Mouse (Mus musculus): ENCODE results near the gene Tmem107.

Gene Tmem107

DNA sequence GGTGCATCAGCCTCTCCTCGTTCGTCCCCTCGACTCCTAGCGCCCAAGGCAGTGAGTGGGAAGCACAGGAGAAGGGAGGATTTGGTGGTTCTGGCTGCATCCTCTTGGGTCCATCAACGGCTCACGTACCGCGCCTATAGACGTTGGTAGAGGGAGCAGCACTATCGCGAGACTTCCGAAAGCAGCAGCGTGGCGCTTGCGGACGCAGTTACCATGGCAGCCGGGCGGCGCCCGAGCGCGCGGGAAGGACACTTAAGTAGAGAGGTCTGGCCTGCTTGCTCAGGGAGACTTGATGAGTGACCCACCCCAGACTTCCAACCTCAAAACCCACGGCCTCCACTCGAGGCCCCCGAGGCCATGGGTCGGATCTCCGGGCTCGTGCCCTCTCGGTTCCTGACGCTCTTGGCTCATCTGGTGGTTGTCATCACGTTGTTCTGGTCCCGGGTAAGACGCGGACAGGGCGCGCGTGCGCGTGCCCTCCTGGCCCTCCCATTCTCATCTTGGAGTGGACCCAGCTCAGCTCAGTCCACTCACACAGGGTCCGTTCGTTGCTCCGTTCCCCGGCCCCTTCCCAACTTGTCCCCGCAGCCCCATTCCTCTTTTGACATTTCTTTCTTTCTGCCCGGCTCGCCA is at the start of gene Tmem107:
TSS of gene Tmem107 (plus strand) at position 217 of the 633 bp plus-strand sequence.
- DNase-seq (ENCODE audit: extremely low spot score, low read depth, low spot score), result no peak

DNA sequence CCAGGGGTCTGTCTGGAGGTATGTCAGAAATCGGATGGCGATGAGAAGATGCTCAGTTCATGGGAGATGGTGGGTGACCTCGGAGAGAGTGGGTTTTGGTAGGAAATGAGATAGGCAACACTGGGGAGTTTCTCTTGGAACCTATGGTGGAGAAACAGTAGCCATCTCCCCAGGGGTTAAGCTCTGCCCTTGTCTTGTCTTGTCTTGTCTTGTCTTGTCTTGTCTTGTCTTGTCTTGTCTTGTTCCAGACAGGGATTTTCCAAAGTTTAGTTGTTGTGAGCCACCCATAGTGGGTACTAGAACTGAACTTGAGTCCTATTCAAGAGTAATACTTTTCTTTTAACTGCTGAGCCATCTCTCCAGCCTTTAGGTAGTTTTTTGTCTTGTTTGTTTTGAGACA is 44.0 kb upstream of the Tmem107 start:
- no peak for DNase-seq (ENCODE audit: extremely low spot score, low read depth, low spot score)

- no peak for DNase-seq (ENCODE audit: extremely low spot score, low read depth, low spot score)
These were observed 41.8 kb upstream of the Tmem107 start for GRCm38 (mm10) chr11:69028805-69029204.

DNA sequence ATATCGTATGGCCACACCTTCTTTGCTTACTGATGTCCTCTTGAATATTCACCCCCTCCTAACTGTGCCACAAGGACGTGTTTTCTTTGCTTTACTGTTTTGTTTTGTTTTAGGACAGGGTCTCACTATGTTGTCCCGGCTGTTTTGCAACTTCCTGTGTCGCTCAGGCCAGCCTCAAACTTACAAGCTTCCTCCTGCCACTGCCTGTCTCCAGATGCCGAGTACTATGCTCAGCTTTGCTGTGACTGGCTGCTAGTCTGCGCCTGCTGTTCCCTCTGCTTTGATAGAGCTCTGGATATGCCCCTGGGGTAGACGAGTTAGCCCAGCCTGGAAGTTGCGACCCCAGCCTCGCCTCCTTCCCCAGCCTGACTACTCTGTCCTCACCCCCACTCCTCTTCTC is 37.1 kb upstream of the Tmem107 start:
- DNase-seq (ENCODE audit: extremely low spot score, low read depth, low spot score), result no peak

DNA sequence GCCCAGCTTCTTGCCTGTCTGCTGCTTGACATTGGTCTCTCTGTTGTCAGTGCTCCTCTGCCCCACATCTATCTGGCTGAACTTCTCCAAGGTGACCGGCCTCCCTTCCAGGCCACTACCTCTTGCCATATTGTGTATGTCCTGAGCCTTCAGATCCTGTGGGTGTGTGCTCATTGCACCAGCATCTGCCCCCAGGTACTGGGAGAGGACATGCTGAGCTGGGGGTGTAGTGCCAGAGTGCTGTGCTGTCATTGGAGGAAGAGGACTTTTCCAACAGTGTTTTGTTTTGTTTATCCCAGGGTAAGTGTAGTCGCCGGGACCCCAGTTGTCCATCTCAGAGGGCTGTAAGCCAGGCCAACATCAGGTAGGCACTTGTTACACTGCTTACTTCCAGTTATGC is 36.0 kb upstream of the Tmem107 start:
- no peak for DNase-seq (ENCODE audit: extremely low spot score, low read depth, low spot score)

GRCm38 (mm10) chr11:69035411-69035810 is 35.2 kb upstream of the Tmem107 start:
- DNase-seq (ENCODE audit: extremely low spot score, low read depth, low spot score), result no peak

- DNase-seq (ENCODE audit: extremely low spot score, low read depth, low spot score), result no peak
These were observed 34.8 kb upstream of the Tmem107 start for GRCm38 (mm10) chr11:69035849-69036248.

DNA sequence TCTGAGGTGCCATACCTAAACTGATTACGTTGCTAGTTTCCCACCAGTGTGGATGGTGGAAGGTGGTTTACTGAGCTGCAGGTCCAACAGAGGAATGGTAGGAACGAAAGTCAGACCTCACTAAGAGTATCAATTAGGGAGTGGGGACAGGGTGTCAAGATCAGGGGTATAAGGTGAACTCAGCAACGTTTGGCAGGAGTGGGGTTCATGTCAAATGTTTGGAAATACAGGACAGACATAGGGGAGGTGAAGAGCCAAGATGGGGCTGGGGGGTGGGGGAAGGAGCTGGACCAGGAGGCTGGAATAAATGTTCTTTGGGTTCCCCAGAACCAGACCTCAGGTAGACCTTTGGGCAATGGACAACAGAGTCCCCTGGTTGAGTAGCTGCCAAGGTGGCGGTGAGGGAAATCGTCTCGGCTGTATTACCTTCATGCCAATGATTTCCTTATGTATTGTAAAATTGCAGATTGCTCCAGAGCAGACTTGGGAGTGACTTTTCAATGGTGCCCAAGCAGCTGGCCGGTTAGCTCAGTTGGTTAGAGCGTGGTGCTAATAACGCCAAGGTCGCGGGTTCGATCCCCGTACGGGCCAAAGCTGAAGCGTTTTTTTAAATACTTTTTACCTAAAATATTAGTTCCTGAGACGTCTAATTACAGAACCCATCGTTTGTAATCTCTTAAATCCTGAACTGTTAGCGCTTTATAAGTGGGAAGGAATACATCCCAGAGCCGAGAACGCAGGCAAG is 33.9 kb upstream of the Tmem107 start:
- DNase-seq (ENCODE audit: extremely low spot score, low read depth, low spot score), result no peak

DNA sequence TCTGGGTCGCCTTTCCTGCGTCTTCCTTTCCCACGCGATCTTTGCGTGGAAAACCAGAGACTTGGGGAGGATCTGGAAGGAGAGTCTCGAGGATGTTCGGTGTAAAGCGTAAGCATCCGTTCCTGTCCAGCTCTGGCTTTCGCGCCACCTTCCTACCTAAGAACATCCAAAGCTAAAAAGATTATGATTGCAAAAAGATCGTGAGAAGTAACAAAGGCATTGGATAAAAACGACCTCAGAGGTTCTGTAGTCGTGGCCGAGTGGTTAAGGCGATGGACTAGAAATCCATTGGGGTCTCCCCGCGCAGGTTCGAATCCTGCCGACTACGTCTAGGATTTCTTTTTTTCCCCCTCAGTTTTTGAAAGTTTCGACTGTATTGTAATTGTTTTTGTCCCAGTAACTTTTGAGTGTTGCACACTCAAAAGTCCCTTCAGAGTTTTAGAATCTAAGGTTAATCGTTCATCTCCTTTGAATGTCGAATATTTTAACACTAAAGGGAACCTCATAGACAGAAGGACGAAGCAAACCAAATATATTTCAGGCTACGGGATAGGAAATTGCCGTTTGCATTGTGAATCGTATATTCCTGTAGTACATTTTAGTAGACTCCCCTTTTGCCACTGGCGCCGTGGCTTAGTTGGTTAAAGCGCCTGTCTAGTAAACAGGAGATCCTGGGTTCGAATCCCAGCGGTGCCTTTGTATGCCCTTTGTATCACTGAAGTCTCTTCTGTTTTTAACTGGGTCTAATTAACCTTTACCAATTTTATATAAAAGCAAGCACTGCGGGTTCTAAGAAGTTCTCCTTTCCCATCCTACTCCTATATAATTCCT is 33.2 kb upstream of the Tmem107 start:
- peak; percentile 98 for DNase-seq (ENCODE audit: extremely low spot score, low read depth, low spot score)

- DNase-seq (ENCODE audit: extremely low spot score, low read depth, low spot score), result no peak
These were observed 32.4 kb upstream of the Tmem107 start for GRCm38 (mm10) chr11:69038173-69038572.

DNA sequence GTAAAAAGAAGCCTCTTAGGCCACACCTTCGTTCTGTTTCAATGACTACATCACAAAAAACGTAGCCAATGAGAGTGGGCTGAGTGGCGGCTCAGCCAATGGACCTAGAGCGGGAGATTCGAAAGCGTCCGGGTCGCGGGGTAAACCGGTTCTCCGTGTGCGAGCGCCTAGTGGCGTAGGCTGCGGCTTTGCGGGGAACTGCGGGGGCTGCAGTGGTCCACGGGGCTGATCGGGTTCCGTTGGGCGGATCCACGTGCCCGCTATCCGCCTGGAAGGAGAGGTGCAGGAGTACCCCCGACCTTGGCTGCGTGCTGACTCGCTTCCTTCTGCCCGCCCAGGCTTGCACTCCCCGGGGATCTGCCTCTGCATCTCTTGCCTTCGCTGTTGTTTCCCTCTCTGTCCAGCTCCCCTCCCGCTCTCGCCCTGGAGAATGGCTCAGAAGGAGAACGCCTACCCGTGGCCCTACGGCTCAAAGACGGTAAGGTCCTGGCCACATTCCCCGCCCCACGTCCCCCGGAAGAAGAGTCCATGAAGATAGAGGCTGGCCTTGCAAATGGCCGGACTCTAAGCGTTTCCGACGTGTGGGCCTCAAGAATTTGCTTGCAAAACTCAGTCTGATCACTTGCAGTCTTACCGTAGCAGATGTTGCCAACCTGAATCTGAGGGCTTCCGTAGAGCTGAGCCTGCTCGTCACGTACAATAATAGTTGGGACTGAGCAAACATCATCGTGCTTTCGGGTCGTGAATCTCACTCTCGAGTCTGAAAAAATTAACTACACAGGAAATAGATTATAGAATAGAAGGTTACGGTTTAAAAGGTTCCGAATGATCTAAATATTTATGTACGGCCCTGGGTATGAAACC is 24.8 kb upstream of the Tmem107 start, which contains the start of gene Aurkb:
TSS of gene Aurkb (plus strand) at position 117 of the 864 bp plus-strand sequence.
- DNase-seq (ENCODE audit: extremely low spot score, low read depth, low spot score), result no peak

DNA sequence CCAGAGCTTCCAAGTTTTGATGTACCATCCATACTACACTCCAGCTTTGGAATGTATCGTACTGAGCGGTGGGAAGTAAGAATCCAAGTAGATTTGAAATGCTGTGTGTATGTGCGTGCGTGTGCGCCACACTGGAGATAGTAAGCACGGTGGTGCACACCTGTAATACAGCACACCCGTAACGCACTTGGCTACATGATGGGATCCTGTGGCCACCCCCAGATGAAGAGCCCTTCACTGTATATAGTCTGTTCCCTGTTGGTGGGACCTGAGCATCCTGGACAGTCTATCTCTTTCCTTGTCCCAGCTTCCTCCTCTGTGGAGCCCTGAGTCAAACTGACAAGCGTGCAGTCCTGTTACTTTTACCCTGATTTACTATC is 24.2 kb upstream of the Tmem107 start:
- no peak for DNase-seq (ENCODE audit: extremely low spot score, low read depth, low spot score)

GRCm38 (mm10) chr11:69047592-69047991 is 23.0 kb upstream of the Tmem107 start:
- no peak for DNase-seq (ENCODE audit: extremely low spot score, low read depth, low spot score)

GRCm38 (mm10) chr11:69048151-69048550 is 22.5 kb upstream of the Tmem107 start:
- no peak for DNase-seq (ENCODE audit: extremely low spot score, low read depth, low spot score)

GRCm38 (mm10) chr11:69050748-69051147 is 19.9 kb upstream of the Tmem107 start:
- no peak for DNase-seq (ENCODE audit: extremely low spot score, low read depth, low spot score)

DNA sequence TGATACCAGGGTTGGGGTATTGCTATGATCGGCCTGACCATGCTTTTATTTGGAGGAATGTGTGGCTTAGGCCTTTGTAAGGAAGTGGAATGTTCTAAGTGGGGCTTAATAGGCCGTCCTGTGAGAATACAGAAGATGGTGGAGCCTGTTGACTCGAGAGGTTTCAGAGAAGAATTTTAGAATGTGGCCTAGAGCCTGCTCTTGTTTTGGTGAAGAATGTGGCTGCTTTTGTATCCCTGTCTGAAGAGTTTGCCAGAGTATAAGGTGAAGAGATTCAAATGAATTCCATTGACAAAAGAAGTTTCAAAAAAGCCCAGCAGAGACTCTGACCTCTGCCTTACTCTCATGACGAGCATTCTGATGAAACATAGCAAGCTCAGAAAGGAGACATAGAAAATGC is 18.8 kb upstream of the Tmem107 start:
- DNase-seq (ENCODE audit: extremely low spot score, low read depth, low spot score), result no peak

DNA sequence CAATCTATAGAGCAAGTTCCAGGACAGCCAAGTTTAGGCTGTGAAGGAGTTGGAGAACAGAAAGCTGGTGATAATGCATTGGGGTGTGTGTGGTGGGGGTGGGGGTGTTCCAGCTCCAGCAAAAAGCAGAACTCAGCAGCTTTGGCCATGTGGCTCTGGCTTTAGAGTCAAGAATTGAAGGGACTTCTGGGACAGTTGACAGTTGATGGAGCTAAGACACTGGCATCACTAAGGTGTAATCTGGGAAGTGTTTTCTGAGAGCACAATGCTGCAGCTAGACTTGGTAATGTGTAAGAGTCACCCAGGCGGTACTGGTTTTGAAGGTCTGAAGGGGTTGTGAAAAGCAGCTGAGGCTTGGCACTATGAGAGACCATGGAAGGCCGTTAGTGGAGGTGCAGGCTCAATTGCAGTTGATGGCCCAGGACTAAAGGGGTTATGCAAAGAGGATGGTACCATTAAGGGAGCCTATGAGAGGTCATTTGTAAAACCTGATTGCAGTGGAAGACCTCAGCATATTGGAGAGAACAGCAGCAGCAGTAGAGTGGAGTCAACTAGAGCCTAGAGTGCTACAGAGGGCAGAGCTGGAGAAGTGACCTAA is 17.7 kb upstream of the Tmem107 start:
- DNase-seq (ENCODE audit: extremely low spot score, low read depth, low spot score), result no peak

- no peak for DNase-seq (ENCODE audit: extremely low spot score, low read depth, low spot score)
These were observed 16.8 kb upstream of the Tmem107 start for GRCm38 (mm10) chr11:69053848-69054247.

- no peak for DNase-seq (ENCODE audit: extremely low spot score, low read depth, low spot score)
These were observed 12.3 kb upstream of the Tmem107 start for GRCm38 (mm10) chr11:69058265-69058664.

GRCm38 (mm10) chr11:69058729-69059356 is 11.8 kb upstream of the Tmem107 start:
- no peak for DNase-seq (ENCODE audit: extremely low spot score, low read depth, low spot score)

Measured in hindlimb bud, embryonic 11.5 days (tissue).